Mouse (Mus musculus): ENCODE data around the gene Rassf7.

- TF ChIP-seq CTCF (conservative IDR thresholded peaks at IDR 0.05 in 1 of 2, IDR thresholded peaks at IDR 0.05 in 1 of 2; ENCODE audit: low read depth in 2 of 2, low read length in 2 of 2) (no peak), MYC (IDR thresholded peaks at IDR 0.05; ENCODE audit: low read depth, low read length) (no peak), MAFK (IDR thresholded peaks at IDR 0.05; ENCODE audit: insufficient replicate concordance, low read length) (no peak), UBTF (IDR thresholded peaks at IDR 0.05; ENCODE audit: low read depth, low read length) (no peak), POLR2A (IDR thresholded peaks at IDR 0.05; ENCODE audit: low read depth, low read length) (no peak), MAX (IDR thresholded peaks at IDR 0.05; ENCODE audit: low read length) (no peak), RCOR1 (conservative IDR thresholded peaks at IDR 0.05; ENCODE audit: low read depth, low read length) (no peak), EP300 (IDR thresholded peaks at IDR 0.05; ENCODE audit: low read length) (no peak), ZMIZ1 (IDR thresholded peaks at IDR 0.05; ENCODE audit: low read depth, low read length) (no peak), MXI1 (IDR thresholded peaks at IDR 0.05; ENCODE audit: low read depth, low read length) (no peak), BHLHE40 (IDR thresholded peaks at IDR 0.05; ENCODE audit: low read depth, low read length) (no peak), TCF12 (IDR thresholded peaks at IDR 0.05; ENCODE audit: low read depth, low read length) (no peak)
Observed at GRCm38 (mm10) chr7:141173323-141173850, 42.3 kb upstream of the Rassf7 start.

All from CH12.LX (cell line).